Mouse (Mus musculus) olfactory bulb, adult 2 months (tissue): ENCODE measurements at regions not wholly inside any gene's neighbourhood (a gene's known extent, or its start where the extent isn't known, plus 50 kb on each side); places are given as distances from the start of the nearest gene placed in this dataset.

ENCODE experiments used
- H3K27ac ChIP-seq: fragments of 200-500 bp; 2 replicates; pipeline ENCODE4 v1.5.1; 2012; ENCODE audit warnings: low read depth, low read length; ENCODE audit not compliant: insufficient read depth
- H3K4me1 ChIP-seq: fragments of 200-500 bp; 2 replicates; pipeline ENCODE4 v1.6.1; 2012; ENCODE audit warnings: low read length; ENCODE audit not compliant: control insufficient read depth, insufficient read depth
- H3K4me3 ChIP-seq: fragments of 200-500 bp; 2 replicates; pipeline ENCODE4 v1.5.1; 2012; ENCODE audit warnings: mild to moderate bottlenecking, low read depth, low read length, moderate library complexity; ENCODE audit not compliant: insufficient read depth
- CTCF ChIP-seq: fragments of 200-500 bp; IDR thresholded peaks from 2 replicates; pipeline ENCODE4 v1.5.1; 2012; ENCODE audit warnings: low read depth, mild to moderate bottlenecking, low read length, moderate library complexity; ENCODE audit not compliant: insufficient read depth
- POLR2A ChIP-seq: fragments of 200-500 bp; IDR thresholded peaks from 2 replicates; pipeline ENCODE4 v1.6.1; 2012; ENCODE audit warnings: mild to moderate bottlenecking, low read depth, low read length, moderate library complexity; ENCODE audit not compliant: insufficient read depth
- WGBS: fragments of 180-500 bp; shearing (Covaris S2); methylation state at CpG from one replicate; pipeline ENCODE4 v1.1.7; 2018; 5-methylcytosine and 5-hydroxymethylcytosine counted together

GRCm38 (mm10) chr8:35192515-35192914 is 573.1 kb upstream of the Gm19410 start:
- WGBS = 51% methylated on average over 3 of the region's 3 CpGs
- H3K4me3 ChIP-seq = no peak overlapping the region
- no peaks in the 10 kb centered on the region for H3K4me1 ChIP-seq
- TF ChIP-seq POLR2A (no peak), CTCF (no peak)
- no peak overlapping the region for H3K27ac ChIP-seq

DNA sequence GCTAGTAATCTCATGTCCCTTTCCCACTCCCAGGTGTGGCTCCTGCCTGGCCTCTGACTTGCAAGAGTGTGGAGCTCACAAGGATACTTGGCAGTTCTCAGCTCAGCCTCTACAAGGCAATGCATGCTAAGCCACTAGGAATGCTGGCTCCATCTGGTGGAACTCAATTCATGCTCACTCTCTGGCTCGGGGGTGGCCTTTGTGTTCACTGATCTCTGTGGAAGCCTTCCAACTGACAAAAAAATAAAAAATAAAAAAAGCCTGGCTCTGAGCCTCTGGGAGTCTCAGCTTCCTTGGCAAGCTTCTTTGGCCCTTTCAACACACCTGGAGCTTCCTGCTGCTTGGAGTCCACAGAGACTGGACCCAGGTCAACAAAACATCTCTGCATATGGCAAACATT is 571.8 kb upstream of the Gm19410 start:
- Histone ChIP-seq H3K4me3 (no peak overlapping the region), H3K27ac (no peak overlapping the region), H3K4me1 (no peaks in the 10 kb centered on the region)
- no peak for TF ChIP-seq POLR2A
- no peak for TF ChIP-seq CTCF
- 4% methylated on average over 1 of the region's 1 CpGs for WGBS

- TF ChIP-seq CTCF (no peak), POLR2A (no peak)
- Histone ChIP-seq H3K4me1 (no peaks in the 10 kb centered on the region), H3K27ac (no peak overlapping the region), H3K4me3 (no peak overlapping the region)
- 56% methylated on average over 4 of the region's 4 CpGs for WGBS
Observed at GRCm38 (mm10) chr8:35196189-35196588, 569.4 kb upstream of the Gm19410 start.

DNA sequence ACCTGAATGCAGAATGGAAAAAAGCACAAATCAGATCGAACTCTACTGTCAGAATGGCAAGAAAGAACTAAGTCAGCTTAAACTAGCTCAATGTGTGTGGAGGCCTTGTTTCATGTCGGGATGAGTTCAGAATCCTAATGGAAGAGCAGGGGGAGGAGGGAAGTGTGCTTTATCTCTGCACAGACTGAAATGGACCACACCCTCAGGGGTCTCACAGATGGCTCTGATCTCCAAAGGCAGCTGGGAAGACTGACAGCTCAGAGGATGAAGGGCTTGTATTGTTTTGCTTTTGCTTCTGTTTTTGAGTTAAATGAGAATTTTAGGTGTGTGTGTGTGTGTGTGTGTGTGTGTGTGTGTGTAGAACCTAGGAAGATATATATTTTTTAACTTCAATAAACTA is 566.8 kb upstream of the Gm19410 start:
- TF ChIP-seq CTCF = no peak
- no peak for TF ChIP-seq POLR2A
- Histone ChIP-seq H3K4me1 (no peaks in the 10 kb centered on the region), H3K4me3 (no peak overlapping the region), H3K27ac (no peak overlapping the region)
- 77% methylated on average over 2 of the region's 2 CpGs for WGBS

DNA sequence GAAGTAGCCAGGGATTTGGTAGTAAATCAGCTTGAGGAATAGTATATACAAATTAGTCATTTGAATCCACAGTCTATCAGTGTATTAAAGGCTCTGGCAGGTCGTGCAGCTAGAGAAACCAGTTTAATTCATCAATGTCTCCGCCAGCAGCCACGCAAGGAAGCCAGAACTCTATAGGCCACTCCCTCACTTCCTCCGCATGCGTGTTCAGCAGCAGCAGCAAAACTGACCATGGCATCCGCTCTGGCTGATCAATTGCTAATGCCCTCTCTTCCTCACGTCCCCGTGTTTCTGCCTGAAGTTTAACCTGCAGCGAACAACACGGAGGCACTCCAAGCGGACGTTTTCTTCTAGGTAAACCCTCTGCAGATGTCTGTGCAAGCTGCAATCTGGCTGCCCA is 564.2 kb upstream of the Gm19410 start:
- WGBS = 80% methylated on average over 12 of the region's 12 CpGs

GRCm38 (mm10) chr8:35204971-35205370 is 560.6 kb upstream of the Gm19410 start:
- Histone ChIP-seq H3K27ac (no peak overlapping the region), H3K4me3 (no peak overlapping the region)
- WGBS = 73% methylated on average over 15 of the region's 15 CpGs

More for the DNA sequence above, 564.2 kb upstream of the Gm19410 start:
- Histone ChIP-seq H3K27ac (no peak overlapping the region), H3K4me1 (peaks cover 8% of the 10 kb centered on the region), H3K4me3 (no peak overlapping the region)
- TF ChIP-seq POLR2A = no peak
- TF ChIP-seq CTCF = no peak

GRCm38 (mm10) chr8:35205536-35205935 is 560.1 kb upstream of the Gm19410 start:
- 20% methylated on average over 8 of the region's 8 CpGs for WGBS
- Histone ChIP-seq H3K27ac (no peak overlapping the region), H3K4me1 (peaks cover 8% of the 10 kb centered on the region), H3K4me3 (no peak overlapping the region)
- no peak for TF ChIP-seq CTCF
- no peak for TF ChIP-seq POLR2A

More at GRCm38 (mm10) chr8:35204971-35205370, 560.6 kb upstream of the Gm19410 start:
- no peak for TF ChIP-seq CTCF
- no peak for TF ChIP-seq POLR2A
- H3K4me1 ChIP-seq = peaks cover 8% of the 10 kb centered on the region

DNA sequence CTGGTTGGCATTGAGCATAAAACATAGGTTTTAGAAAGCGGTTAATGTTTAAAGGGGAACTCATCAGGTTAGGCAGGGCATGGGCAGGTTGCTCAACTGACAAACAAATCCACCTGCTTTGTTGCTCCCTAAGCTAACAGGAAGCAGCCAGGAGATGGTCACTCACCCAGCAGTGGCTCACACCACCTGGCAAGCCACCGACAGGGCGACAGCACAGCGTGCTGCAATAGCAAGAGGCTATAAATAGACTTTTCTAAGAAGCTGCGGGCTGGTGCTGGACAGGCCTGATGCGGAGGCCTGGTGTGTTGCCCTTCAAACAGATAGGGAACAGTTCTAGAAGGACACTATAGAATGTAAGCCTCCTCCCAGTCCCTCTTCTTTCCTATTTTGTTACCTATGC is 559.3 kb upstream of the Gm19410 start:
- no peak overlapping the region for H3K27ac ChIP-seq
- TF ChIP-seq CTCF (no peak), POLR2A (no peak)
- H3K4me3 ChIP-seq = no peak overlapping the region
- WGBS = 72% methylated on average over 6 of the region's 6 CpGs
- peaks cover 8% of the 10 kb centered on the region for H3K4me1 ChIP-seq

GRCm38 (mm10) chr8:35208357-35208756 is 557.2 kb upstream of the Gm19410 start:
- TF ChIP-seq POLR2A (no peak), CTCF (no peak)
- Histone ChIP-seq H3K4me1 (peaks cover 8% of the 10 kb centered on the region), H3K27ac (no peak overlapping the region), H3K4me3 (no peak overlapping the region)
- WGBS = 85% methylated on average over 5 of the region's 5 CpGs
